Mouse (Mus musculus) heart, embryonic 16.5 days (tissue): ENCODE data around the gene Erc2. TPM values are rescaled to one million over a fixed set of nuclear protein-coding genes. Genes with fewer than 3 reads are reported as not detected.

Experiments
- ATAC-seq: fragments of 200-750 bp; cut with Nextera tagmentation; replicated peaks from 2 replicates; pipeline ENCODE4 v1.8.0; 2017; ENCODE audit warnings: moderate number of reproducible peaks; ENCODE audit not compliant: insufficient read depth, low FRiP score; ENCODE audit errors: extremely low read depth
- H3K27ac ChIP-seq: fragments of 300-500 bp; sonication (generic); 2 replicates; pipeline ENCODE4 v1.5.1; 2014; ENCODE audit warnings: mild to moderate bottlenecking, low read length, control low read depth, moderate library complexity
- H3K27me3 ChIP-seq: fragments of 300-500 bp; sonication (generic); 2 replicates; pipeline ENCODE4 v1.6.1; 2014; ENCODE audit warnings: low read length, mixed read lengths; ENCODE audit not compliant: control insufficient read depth, insufficient read depth
- H3K36me3 ChIP-seq: fragments of 300-500 bp; sonication (generic); 2 replicates; pipeline ENCODE4 v1.6.1; 2014; ENCODE audit not compliant: control insufficient read depth, insufficient read depth
- H3K4me1 ChIP-seq: fragments of 300-500 bp; sonication (generic); 2 replicates; pipeline ENCODE4 v1.6.1; 2014; ENCODE audit warnings: low read length, mixed read lengths; ENCODE audit not compliant: control insufficient read depth, insufficient read depth
- H3K4me2 ChIP-seq: fragments of 300-500 bp; sonication (generic); 2 replicates; pipeline ENCODE4 v1.6.1; 2014; ENCODE audit warnings: low read depth, mild to moderate bottlenecking, control low read depth, low read length
- H3K4me3 ChIP-seq: fragments of 300-500 bp; sonication (generic); 2 replicates; pipeline ENCODE4 v1.5.1; 2014; ENCODE audit warnings: mild to moderate bottlenecking, control low read depth, low read length
- H3K9ac ChIP-seq: fragments of 300-500 bp; sonication (generic); 2 replicates; pipeline ENCODE4 v1.6.1; 2014; ENCODE audit warnings: low read length, control low read depth
- H3K9me3 ChIP-seq: fragments of 300-500 bp; sonication (generic); replicated peaks from 2 replicates; pipeline ENCODE4 v1.6.1; 2016; ENCODE audit warnings: low read length; ENCODE audit not compliant: control insufficient read depth
- WGBS: fragments of 180-500 bp; shearing (Covaris S2); extraction: QIAGEN DNeasy Blood & Tissue Kit; methylation state at CpG from one replicate; pipeline ENCODE4 v1.1.7; 2014; 5-methylcytosine and 5-hydroxymethylcytosine counted together
- polyA plus RNA-seq: library from polyadenylated mRNA; unstranded; fragments of >200 nt; fragmentation: Nextera tagmentation; extraction: Ambion mirVana; gene quantifications from 2 replicates; pipeline ENCODE4 v1.2.1, GENCODE M21; 2015

The Erc2 gene
- polyA plus RNA-seq, 1 experiment from 2014 or later = 1.5 TPM

GRCm38 (mm10) chr14:27621576-27621975, 652 bp upstream of the Erc2 start:
- WGBS = 47% methylated on average over 8 of the region's 8 CpGs
- no peaks in the 10 kb centered on the region for H3K9me3 ChIP-seq
- no peak overlapping the region for H3K9ac ChIP-seq
- H3K4me2 ChIP-seq = peak overlapping the region; percentile 99; the same call in 1 of the 2 replicates
- peak overlapping the region; percentile 80; the same call in 1 of the 2 replicates for H3K4me3 ChIP-seq
- peaks cover 3% of the 10 kb centered on the region; the same call in 1 of the 2 replicates for H3K4me1 ChIP-seq
- peaks cover 14% of the 10 kb centered on the region for H3K27me3 ChIP-seq
- no peak overlapping the region for H3K27ac ChIP-seq
- no peak for ATAC-seq
- H3K36me3 ChIP-seq = no peaks in the 10 kb centered on the region

DNA sequence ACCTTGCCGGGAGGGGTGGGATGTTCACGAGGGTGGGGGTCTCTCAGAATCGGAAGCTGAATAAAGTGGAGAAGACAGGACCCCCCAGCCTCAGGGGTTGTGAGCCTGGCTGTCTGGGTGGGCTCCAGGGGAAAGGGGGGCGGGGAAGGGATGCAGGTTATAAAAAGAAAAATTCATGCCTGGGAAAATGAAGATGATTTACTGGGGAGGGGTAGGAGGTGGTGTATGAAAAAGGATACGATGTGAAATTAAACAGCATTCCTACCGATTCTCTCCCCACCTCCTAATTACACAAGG, 643 bp downstream of the Erc2 start:
- Histone ChIP-seq H3K9me3 (no peaks in the 10 kb centered on the region), H3K36me3 (no peaks in the 10 kb centered on the region), H3K4me2 (peak overlapping the region; percentile 99), H3K27ac (no peak overlapping the region), H3K4me1 (peaks cover 3% of the 10 kb centered on the region; the same call in 1 of the 2 replicates), H3K4me3 (peak overlapping the region; percentile 80), H3K27me3 (peaks cover 14% of the 10 kb centered on the region), H3K9ac (peak overlapping the region; percentile 81)
- 3% methylated on average over 6 of the region's 6 CpGs for WGBS
- ATAC-seq = no peak

GRCm38 (mm10) chr14:27623368-27623767, 1.1 kb downstream of the Erc2 start:
- Histone ChIP-seq H3K9ac (peak overlapping the region; percentile 20), H3K4me2 (peak overlapping the region; percentile 99), H3K27me3 (peaks cover 14% of the 10 kb centered on the region), H3K27ac (no peak overlapping the region), H3K36me3 (no peaks in the 10 kb centered on the region), H3K9me3 (no peaks in the 10 kb centered on the region), H3K4me3 (peak overlapping the region; percentile 80), H3K4me1 (peaks cover 3% of the 10 kb centered on the region; the same call in 1 of the 2 replicates)
- no peak; the same call in 1 of the 2 replicates for ATAC-seq
- WGBS = 5% methylated on average over 10 of the region's 10 CpGs

- WGBS = 62% methylated on average over 10 of the region's 10 CpGs
- no peak overlapping the region for H3K27ac ChIP-seq
- H3K36me3 ChIP-seq = no peaks in the 10 kb centered on the region
- ATAC-seq = no peak
- peaks cover 1% of the 10 kb centered on the region; the same call in 1 of the 2 replicates for H3K27me3 ChIP-seq
- no peak overlapping the region for H3K9ac ChIP-seq
- H3K4me1 ChIP-seq = no peaks in the 10 kb centered on the region
- no peak overlapping the region for H3K4me2 ChIP-seq
- H3K4me3 ChIP-seq = no peak overlapping the region
- no peaks in the 10 kb centered on the region for H3K9me3 ChIP-seq
Measured at GRCm38 (mm10) chr14:27628701-27629100, 6.5 kb downstream of the Erc2 start.

DNA sequence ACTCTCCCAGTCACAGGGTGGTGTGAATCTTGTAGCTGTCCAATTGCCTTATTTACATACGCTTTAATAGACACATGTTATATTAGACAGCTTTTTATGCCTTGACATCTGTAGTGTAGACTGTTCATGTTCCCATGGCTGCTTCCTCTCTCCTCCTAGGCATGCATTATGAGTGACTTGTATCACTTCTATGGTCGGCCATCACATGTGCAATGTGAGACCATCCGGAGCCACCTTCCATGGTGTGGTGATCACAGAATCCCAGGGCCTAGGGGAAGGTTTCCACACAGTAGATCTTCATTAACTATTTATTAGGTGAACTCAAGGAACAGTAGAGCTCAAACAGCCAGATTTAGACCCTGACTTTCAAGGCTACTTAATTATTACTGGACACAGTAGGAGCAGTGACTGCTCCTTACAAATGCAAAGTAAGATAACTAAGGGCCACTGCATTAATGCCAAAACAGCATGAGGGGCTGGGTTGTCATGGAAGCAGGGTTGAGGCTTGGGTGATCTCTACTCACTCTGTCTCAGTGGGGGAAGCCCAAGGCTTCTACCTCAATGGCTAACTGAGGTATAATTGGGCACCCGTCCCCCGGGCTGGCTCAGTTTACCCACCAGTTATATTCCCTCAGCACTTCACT, 7.3 kb downstream of the Erc2 start:
- no peak overlapping the region for H3K27ac ChIP-seq
- WGBS = 76% methylated on average over 5 of the region's 5 CpGs
- H3K4me2 ChIP-seq = no peak overlapping the region
- H3K9ac ChIP-seq = no peak overlapping the region
- H3K4me1 ChIP-seq = no peaks in the 10 kb centered on the region
- no peak for ATAC-seq
- no peaks in the 10 kb centered on the region for H3K9me3 ChIP-seq
- H3K36me3 ChIP-seq = no peaks in the 10 kb centered on the region
- H3K27me3 ChIP-seq = no peaks in the 10 kb centered on the region
- H3K4me3 ChIP-seq = no peak overlapping the region

DNA sequence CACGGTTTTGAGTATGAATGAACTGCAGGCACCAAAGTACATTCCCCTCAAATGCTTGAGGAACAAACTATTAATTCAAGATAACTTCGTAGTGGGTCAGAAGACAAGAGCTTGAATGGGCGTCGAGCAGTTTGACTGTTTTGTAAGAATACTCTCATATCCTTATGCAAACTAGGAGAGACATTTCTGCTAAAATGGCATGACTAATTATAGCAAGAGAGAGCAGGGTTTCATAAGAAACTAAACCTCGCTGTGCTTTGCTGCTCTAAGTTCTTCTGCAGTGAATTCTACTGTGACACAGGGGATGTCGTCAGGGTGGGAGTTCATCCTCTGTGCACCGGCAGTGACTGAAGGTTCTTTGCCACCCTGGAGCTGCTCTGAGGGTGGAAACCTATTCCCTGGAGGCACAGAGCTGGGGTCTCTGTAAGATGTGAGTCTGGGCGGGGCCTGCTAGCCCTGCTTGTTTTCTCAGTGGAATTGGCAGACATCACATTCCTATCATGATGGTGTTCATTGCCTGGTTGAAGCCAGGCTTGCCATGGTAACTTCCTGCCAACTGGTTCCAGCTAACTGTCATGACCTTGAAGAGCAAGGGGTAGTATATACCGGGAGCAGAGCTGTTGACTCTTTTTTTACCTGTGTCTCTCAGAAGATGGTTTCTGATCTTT, 8.9 kb downstream of the Erc2 start:
- no peak overlapping the region for H3K4me3 ChIP-seq
- no peaks in the 10 kb centered on the region for H3K4me1 ChIP-seq
- 75% methylated on average over 9 of the region's 9 CpGs for WGBS
- H3K36me3 ChIP-seq = no peaks in the 10 kb centered on the region
- ATAC-seq = no peak
- H3K27ac ChIP-seq = no peak overlapping the region
- no peaks in the 10 kb centered on the region for H3K9me3 ChIP-seq
- H3K27me3 ChIP-seq = no peaks in the 10 kb centered on the region
- no peak overlapping the region for H3K9ac ChIP-seq
- no peak overlapping the region for H3K4me2 ChIP-seq

GRCm38 (mm10) chr14:27634761-27635160, 12.5 kb downstream of the Erc2 start:
- ATAC-seq = no peak
- 67% methylated on average over 6 of the region's 6 CpGs for WGBS

GRCm38 (mm10) chr14:27636556-27636955, 14.3 kb downstream of the Erc2 start:
- Histone ChIP-seq H3K36me3 (no peaks in the 10 kb centered on the region), H3K4me3 (no peak overlapping the region), H3K9me3 (no peaks in the 10 kb centered on the region), H3K9ac (no peak overlapping the region), H3K27me3 (no peaks in the 10 kb centered on the region), H3K4me2 (no peak overlapping the region), H3K27ac (no peak overlapping the region), H3K4me1 (no peaks in the 10 kb centered on the region)
- no peak for ATAC-seq
- 81% methylated on average over 2 of the region's 2 CpGs for WGBS

More at GRCm38 (mm10) chr14:27634761-27635160, 12.5 kb downstream of the Erc2 start:
- Histone ChIP-seq H3K4me1 (no peaks in the 10 kb centered on the region), H3K27ac (no peak overlapping the region), H3K9ac (no peak overlapping the region), H3K4me2 (no peak overlapping the region), H3K27me3 (no peaks in the 10 kb centered on the region), H3K9me3 (no peaks in the 10 kb centered on the region), H3K36me3 (no peaks in the 10 kb centered on the region), H3K4me3 (no peak overlapping the region)

- H3K27ac ChIP-seq = no peak overlapping the region
- no peaks in the 10 kb centered on the region for H3K36me3 ChIP-seq
- H3K27me3 ChIP-seq = no peaks in the 10 kb centered on the region
- ATAC-seq = no peak
- H3K9ac ChIP-seq = no peak overlapping the region
- H3K4me2 ChIP-seq = no peak overlapping the region
- no peak overlapping the region for H3K4me3 ChIP-seq
- no peaks in the 10 kb centered on the region for H3K4me1 ChIP-seq
- 70% methylated on average over 3 of the region's 3 CpGs for WGBS
- H3K9me3 ChIP-seq = no peaks in the 10 kb centered on the region
Measured at GRCm38 (mm10) chr14:27641382-27641781, 19.2 kb downstream of the Erc2 start.
